ENCODE assay signal across 9 mouse cellular contexts in the genomic region with DNA sequence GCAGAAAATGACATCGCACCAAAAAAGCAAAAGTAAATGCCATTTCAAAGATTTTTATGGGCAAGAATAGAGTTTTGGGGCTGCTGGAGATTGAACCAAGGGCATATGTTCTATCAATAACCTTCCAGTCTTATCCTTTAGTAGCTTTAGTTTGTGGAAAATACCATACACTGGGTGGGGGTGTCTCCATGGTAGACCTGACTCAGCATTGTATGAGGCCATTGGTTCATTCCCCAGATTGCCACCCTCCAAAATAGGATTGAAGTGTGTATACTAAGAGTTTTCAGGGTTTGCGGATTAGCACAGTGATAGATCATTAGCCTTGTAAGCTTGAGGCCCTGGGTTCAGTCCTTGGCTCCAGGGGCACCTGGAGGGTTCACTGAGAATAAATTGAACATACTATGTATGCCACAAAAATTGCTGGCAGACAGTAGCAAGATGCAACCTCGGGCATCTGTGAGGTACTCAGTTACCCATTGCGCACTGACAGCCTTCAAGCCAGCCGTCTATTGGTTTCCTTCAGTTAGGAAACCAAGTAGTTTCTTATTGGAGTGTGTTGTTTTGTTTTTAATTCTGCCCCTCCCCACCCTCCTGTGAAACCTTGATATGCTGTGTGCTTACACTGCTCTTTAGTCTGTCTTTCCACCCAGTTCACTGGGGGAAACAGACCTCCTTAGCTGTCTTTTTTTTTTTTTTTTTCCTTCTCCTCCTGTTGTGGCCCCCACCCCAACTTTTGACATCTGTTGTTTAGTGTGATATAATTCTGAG. TPM values are rescaled to one million over a fixed set of nuclear protein-coding genes. Genes with fewer than 3 reads are reported as not detected.
DNase-seq lines count a peak whose midpoint lies in the region; ATAC-seq and TF ChIP-seq lines count a peak whose summit lies in the region.
"Had no signal": no experiment of that assay in that cellular context is flagged by ENCODE, and none has a peak within 500 bp of the region (broad histone marks: within the 10 kb centered on the region; RNA-seq: fewer than 3 reads in every experiment).

No protein-coding gene starts in this region.

- peak overlapping the region; percentile 98 for H3K9ac ChIP-seq in MEL (ENCODE audit: control insufficient read depth, low read depth, low read length, poor library complexity, severe bottlenecking)
- peak overlapping the region; percentile 98 for H3K9ac ChIP-seq in liver, embryonic 16.5 days (ENCODE audit: low read depth, low read length)
- H3K9ac ChIP-seq in hindbrain, embryonic 16.5 days (ENCODE audit: low read depth, low read length), result no peak overlapping the region
- H3K9ac ChIP-seq: midbrain, embryonic 13.5 days had no signal

- peaks cover 25% of the 10 kb centered on the region for H3K36me3 ChIP-seq in megakaryocyte, embryonic 14.5 days (replicated peaks; ENCODE audit: low read length)
- peaks cover 10 to 56% of the 10 kb centered on the region in 2 experiments for H3K36me3 ChIP-seq in MEL (ENCODE audit: control insufficient read depth in 1 of 2, insufficient read depth in 2 of 2, low read length in 2 of 2)
- H3K36me3 ChIP-seq in erythroblast, embryonic 14.5 days (ENCODE audit: control insufficient read depth), result peaks cover 76% of the 10 kb centered on the region
- peaks cover 7% of the 10 kb centered on the region for H3K36me3 ChIP-seq in liver, embryonic 16.5 days (ENCODE audit: control insufficient read depth, insufficient read depth)
- H3K36me3 ChIP-seq in hindbrain, embryonic 16.5 days (ENCODE audit: control insufficient read depth, insufficient read depth, low read length), result no peaks in the 10 kb centered on the region
- H3K36me3 ChIP-seq: midbrain, embryonic 13.5 days had no signal

- no peaks in the 10 kb centered on the region for H3K9me3 ChIP-seq in megakaryocyte, embryonic 14.5 days
- H3K9me3 ChIP-seq in MEL (replicated peaks; ENCODE audit: insufficient read depth, low read length), result no peaks in the 10 kb centered on the region
- H3K9me3 ChIP-seq in erythroblast, embryonic 14.5 days (ENCODE audit: control insufficient read depth, low read length), result no peaks in the 10 kb centered on the region
- no peaks in the 10 kb centered on the region for H3K9me3 ChIP-seq in liver, embryonic 16.5 days (replicated peaks; ENCODE audit: control insufficient read depth, low read length)
- no peaks in the 10 kb centered on the region for H3K9me3 ChIP-seq in hindbrain, embryonic 16.5 days (ENCODE audit: control insufficient read depth, low read length)
- H3K9me3 ChIP-seq: midbrain, embryonic 13.5 days had no signal

- H3K27ac ChIP-seq in MEL (ENCODE audit: control insufficient read depth, low read depth, low read length), result peak overlapping the region; percentile 26
- H3K27ac ChIP-seq in liver, embryonic 16.5 days (ENCODE audit: low read length), result peak overlapping the region; percentile 98
- no peak overlapping the region for H3K27ac ChIP-seq in gastrocnemius, adult 2 months
- no peak overlapping the region for H3K27ac ChIP-seq in hindbrain, embryonic 16.5 days (ENCODE audit: low read depth, low read length)
- H3K27ac ChIP-seq: midbrain, embryonic 13.5 days had no signal

- TF ChIP-seq RAD21 in MEL (IDR thresholded peaks at IDR 0.05; ENCODE audit: low read depth, low read length), result no peak

- no peak for ATAC-seq in megakaryocyte, adult 5-6 weeks (ENCODE audit: poor library complexity, severe bottlenecking)
- ATAC-seq in liver, embryonic 16.5 days (ENCODE audit: low read depth), result peak; percentile 14
- ATAC-seq in hindbrain, embryonic 16.5 days, result no peak
- ATAC-seq: midbrain, embryonic 13.5 days had no signal

- 31% methylated on average over 5 of the region's 5 CpGs for WGBS in liver, embryonic 16.5 days (ENCODE audit: insufficient replicate concordance)
- WGBS in hindbrain, embryonic 16.5 days, result 85% methylated on average over 5 of the region's 5 CpGs

- H3K4me1 ChIP-seq in megakaryocyte, embryonic 14.5 days, result peaks cover 82% of the 10 kb centered on the region
- peaks cover 27 to 38% of the 10 kb centered on the region in 2 experiments for H3K4me1 ChIP-seq in MEL (ENCODE audit: control insufficient read depth in 1 of 2, insufficient read depth in 2 of 2, low read length in 2 of 2)
- H3K4me1 ChIP-seq in erythroblast, embryonic 14.5 days (ENCODE audit: control insufficient read depth), result peaks cover 83% of the 10 kb centered on the region
- peaks cover 63% of the 10 kb centered on the region for H3K4me1 ChIP-seq in liver, embryonic 16.5 days (ENCODE audit: control insufficient read depth, low read depth, low read length)
- peaks cover 20% of the 10 kb centered on the region for H3K4me1 ChIP-seq in hindbrain, embryonic 16.5 days (ENCODE audit: control insufficient read depth, insufficient read depth, low read depth, low read length)

- peak; percentile 55 for DNase-seq in MEL (ENCODE audit: low read depth, low spot score)
- DNase-seq in gastrocnemius, adult 2 months, result no peak
- DNase-seq: kidney, postnatal 14 days had no signal

- peak overlapping the region; percentile 80 for H3K4me2 ChIP-seq in liver, embryonic 16.5 days (ENCODE audit: low read depth, low read length)
- H3K4me2 ChIP-seq in hindbrain, embryonic 16.5 days (ENCODE audit: low read length), result no peak overlapping the region

- intact Hi-C loops in gastrocnemius, adult 2 months (cut with DNase I), result no loop called here

- H3K79me2 ChIP-seq in MEL (ENCODE audit: control insufficient read depth, insufficient read depth, low read length, poor library complexity), result peaks cover 87% of the 10 kb centered on the region

- no peaks in the 10 kb centered on the region for H3K27me3 ChIP-seq in megakaryocyte, embryonic 14.5 days (replicated peaks)
- no peaks in the 10 kb centered on the region for H3K27me3 ChIP-seq in MEL (ENCODE audit: control insufficient read depth in 1 of 2, insufficient read depth in 2 of 2, low read length in 2 of 2)
- no peaks in the 10 kb centered on the region for H3K27me3 ChIP-seq in erythroblast, embryonic 14.5 days (ENCODE audit: control insufficient read depth)
- H3K27me3 ChIP-seq in liver, embryonic 16.5 days (ENCODE audit: control insufficient read depth, insufficient read depth, low read depth, low read length), result no peaks in the 10 kb centered on the region
- H3K27me3 ChIP-seq in hindbrain, embryonic 16.5 days (replicated peaks; ENCODE audit: control insufficient read depth, insufficient read depth, low read length), result no peaks in the 10 kb centered on the region
- H3K27me3 ChIP-seq: midbrain, embryonic 13.5 days had no signal

- H3K4me3 ChIP-seq in megakaryocyte, embryonic 14.5 days (replicated peaks), result peak overlapping the region; percentile 94
- peak overlapping the region; percentile 40 to 85 for H3K4me3 ChIP-seq in MEL (ENCODE audit: control insufficient read depth in 1 of 2, insufficient read depth in 1 of 2, low read depth in 2 of 2, low read length in 2 of 2)
- H3K4me3 ChIP-seq in erythroblast, embryonic 14.5 days (replicated peaks), result peak overlapping the region; percentile 96
- H3K4me3 ChIP-seq in liver, embryonic 16.5 days (ENCODE audit: low read depth, low read length), result peak overlapping the region; percentile 92
- H3K4me3 ChIP-seq in gastrocnemius, adult 2 months, result no peak overlapping the region
- no peak overlapping the region for H3K4me3 ChIP-seq in hindbrain, embryonic 16.5 days (ENCODE audit: low read length)

- TF ChIP-seq EP300 in MEL (IDR thresholded peaks at IDR 0.05; ENCODE audit: low read depth in 1 of 2, low read length in 2 of 2), result no peak

- no peak for TF ChIP-seq POLR2A in MEL (IDR thresholded peaks at IDR 0.05; ENCODE audit: control insufficient read depth in 1 of 2, insufficient read depth in 1 of 2, low read depth in 1 of 2, low read length in 2 of 2, poor library complexity in 1 of 2)

- no peak for TF ChIP-seq CTCF in MEL (IDR thresholded peaks at IDR 0.05 in 2 of 3, conservative IDR thresholded peaks at IDR 0.05 in 1 of 3; ENCODE audit: control insufficient read depth in 1 of 3, insufficient read depth in 1 of 3, low read depth in 2 of 3, low read length in 3 of 3, poor library complexity in 1 of 3, severe bottlenecking in 1 of 3)
- no peak for TF ChIP-seq CTCF in gastrocnemius, adult 2 months (IDR thresholded peaks at IDR 0.05)

RNA-seq across cellular contexts. Expression of a gene that starts 3.6 kb away (rescaled TPM):
- 638 and 1,212 TPM in 2 replicates for polyA plus RNA-seq in megakaryocyte, embryonic 14.5 days (2012; ENCODE audit: insufficient read depth, low replicate concordance)
- total RNA-seq in megakaryocyte, adult 5-6 weeks (2015), result 496 and 542 TPM in 2 replicates
- total RNA-seq in megakaryocyte, adult 5-6 weeks (2017), result 105 and 108 TPM in 2 replicates
- 41.1 and 53.7 TPM in 2 replicates for total RNA-seq in MEL (2012; rRNA removed)
- polyA plus RNA-seq in MEL (2012; ENCODE audit: insufficient read depth in 1 of 2, insufficient read length in 2 of 2, low read depth in 1 of 2, low replicate concordance in 2 of 2, missing spikeins in 1 of 2), result 100 to 1,000 TPM in 1 of 2 experiments, not detected in 1; 547 TPM
- polyA plus RNA-seq in erythroblast, embryonic 14.5 days (2012), result 431 and 451 TPM in 2 replicates
- 318 and 338 TPM in 2 replicates for polyA plus RNA-seq in liver, embryonic 16.5 days (2015; fragmentation: Nextera tagmentation; extraction: Ambion mirVana)
- total RNA-seq in gastrocnemius, adult 2 months (2021), result 10 to 100 TPM; 62.7 to 65.8 TPM
- polyA plus RNA-seq in hindbrain, embryonic 16.5 days (2015; fragmentation: Nextera tagmentation; extraction: Ambion mirVana), result 72.5 and 82.4 TPM in 2 replicates

RNA-seq across cellular contexts. Expression of a gene that starts 34.8 kb away (rescaled TPM):
- polyA plus RNA-seq in megakaryocyte, embryonic 14.5 days (2012; ENCODE audit: insufficient read depth, low replicate concordance), result 34.0 and 67.2 TPM in 2 replicates
- total RNA-seq in megakaryocyte, adult 5-6 weeks (2015), result 39.9 and 45.3 TPM in 2 replicates
- 52.9 and 53.9 TPM in 2 replicates for total RNA-seq in megakaryocyte, adult 5-6 weeks (2017)
- 124 and 136 TPM in 2 replicates for total RNA-seq in MEL (2012; rRNA removed)
- 100 to 1,000 TPM; 182 to 246 TPM for polyA plus RNA-seq in MEL (2012; ENCODE audit: insufficient read depth in 1 of 2, insufficient read length in 2 of 2, low read depth in 1 of 2, low replicate concordance in 2 of 2, missing spikeins in 1 of 2)
- polyA plus RNA-seq in erythroblast, embryonic 14.5 days (2012), result 7.2 and 7.6 TPM in 2 replicates
- 40.5 and 48.3 TPM in 2 replicates for polyA plus RNA-seq in liver, embryonic 16.5 days (2015; fragmentation: Nextera tagmentation; extraction: Ambion mirVana)
- 10 to 100 TPM; 15.1 to 20.6 TPM for total RNA-seq in gastrocnemius, adult 2 months (2021)
- polyA plus RNA-seq in hindbrain, embryonic 16.5 days (2015; fragmentation: Nextera tagmentation; extraction: Ambion mirVana), result 73.7 and 77.1 TPM in 2 replicates

RNA-seq across cellular contexts. Expression of a gene that starts 41.0 kb away (rescaled TPM):
- 5.5 and 13.1 TPM in 2 replicates for polyA plus RNA-seq in megakaryocyte, embryonic 14.5 days (2012; ENCODE audit: insufficient read depth, low replicate concordance)
- 4.8 and 12.0 TPM in 2 replicates for total RNA-seq in megakaryocyte, adult 5-6 weeks (2015)
- 5.8 and 11.8 TPM in 2 replicates for total RNA-seq in megakaryocyte, adult 5-6 weeks (2017)
- total RNA-seq in MEL (2012; rRNA removed), result 7.4 and 11.8 TPM in 2 replicates
- polyA plus RNA-seq in MEL (2012; ENCODE audit: insufficient read depth in 1 of 2, insufficient read length in 2 of 2, low read depth in 1 of 2, low replicate concordance in 2 of 2, missing spikeins in 1 of 2), result 10 to 100 TPM in 1 of 2 experiments, not detected in 1; 19.9 TPM
- 36.9 and 40.4 TPM in 2 replicates for polyA plus RNA-seq in erythroblast, embryonic 14.5 days (2012)
- 375 and 394 TPM in 2 replicates for polyA plus RNA-seq in liver, embryonic 16.5 days (2015; fragmentation: Nextera tagmentation; extraction: Ambion mirVana)
- total RNA-seq in gastrocnemius, adult 2 months (2021), result not detected
- polyA plus RNA-seq in hindbrain, embryonic 16.5 days (2015; fragmentation: Nextera tagmentation; extraction: Ambion mirVana), result 0.13 and 0.26 TPM in 2 replicates

Comparison
In these comparisons a context has a peak if more than half of its experiments do, and no peak if none do; other contexts are left out.
1. H3K4me3 ChIP-seq: peak in megakaryocyte, embryonic 14.5 days (single experiment), MEL (2 of 2), erythroblast, embryonic 14.5 days (single experiment) and liver, embryonic 16.5 days (single experiment); none in gastrocnemius, adult 2 months (single experiment) and hindbrain, embryonic 16.5 days (single experiment).
2. H3K27ac ChIP-seq: peak in MEL (single experiment) and liver, embryonic 16.5 days (single experiment); none in gastrocnemius, adult 2 months (single experiment) and hindbrain, embryonic 16.5 days (single experiment).